Mouse (Mus musculus) embryonic facial prominence, embryonic 14.5 days (tissue): ENCODE measurements at regions not wholly inside any gene's neighbourhood (a gene's known extent, or its start where the extent isn't known, plus 50 kb on each side); places are given as distances from the start of the nearest gene placed in this dataset.

Source experiments
- ATAC-seq: fragments of 200-750 bp; cut with Nextera tagmentation; 2 replicates; pipeline ENCODE4 v1.8.0; 2017; ENCODE audit warnings: low read depth, moderate number of reproducible peaks, moderate TSS enrichment
- DNase-seq: peaks from one replicate; pipeline ENCODE4 v3.0.0-alpha.2; 2015; ENCODE audit warnings: low spot score
- H3K27ac ChIP-seq: fragments of 300-500 bp; sonication (generic); replicated peaks from 2 replicates; pipeline ENCODE4 v1.5.1; 2014; ENCODE audit warnings: low read depth, mild to moderate bottlenecking, low read length, moderate library complexity
- H3K27me3 ChIP-seq: fragments of 300-500 bp; sonication (generic); replicated peaks from 2 replicates; pipeline ENCODE4 v1.6.1; 2014; ENCODE audit warnings: low read length; ENCODE audit not compliant: control insufficient read depth, insufficient read depth
- H3K36me3 ChIP-seq: fragments of 300-500 bp; sonication (generic); 2 replicates; pipeline ENCODE4 v1.6.1; 2014; ENCODE audit warnings: low read length, mixed read lengths; ENCODE audit not compliant: control insufficient read depth, insufficient read depth
- H3K4me1 ChIP-seq: fragments of 300-500 bp; sonication (generic); 2 replicates; pipeline ENCODE4 v1.6.1; 2014; ENCODE audit warnings: antibody characterized with exemption, low read length; ENCODE audit not compliant: control insufficient read depth, insufficient read depth
- H3K4me2 ChIP-seq: fragments of 300-500 bp; sonication (generic); 2 replicates; pipeline ENCODE4 v1.6.1; 2014; ENCODE audit warnings: low read depth, mild to moderate bottlenecking, low read length, moderate library complexity, mixed read lengths
- H3K4me3 ChIP-seq: fragments of 300-500 bp; sonication (generic); 2 replicates; pipeline ENCODE4 v1.5.1; 2014; ENCODE audit warnings: low read depth, mild to moderate bottlenecking, low read length
- H3K9ac ChIP-seq: fragments of 300-500 bp; sonication (generic); 2 replicates; pipeline ENCODE4 v1.6.1; 2014; ENCODE audit warnings: low read depth, mild to moderate bottlenecking, low read length, moderate library complexity, mixed read lengths
- H3K9me3 ChIP-seq: fragments of 300-500 bp; sonication (generic); 2 replicates; pipeline ENCODE4 v1.6.1; 2016; ENCODE audit warnings: low read length; ENCODE audit not compliant: control insufficient read depth
- WGBS: fragments of 180-500 bp; shearing (Covaris S2); extraction: QIAGEN DNeasy Blood & Tissue Kit; methylation state at CpG from one replicate; pipeline ENCODE4 v1.1.7; 2014; 5-methylcytosine and 5-hydroxymethylcytosine counted together

- Histone ChIP-seq H3K9ac (no peak overlapping the region), H3K4me1 (no peaks in the 10 kb centered on the region), H3K36me3 (no peaks in the 10 kb centered on the region), H3K4me3 (no peak overlapping the region), H3K27ac (no peak overlapping the region), H3K4me2 (no peak overlapping the region), H3K27me3 (no peaks in the 10 kb centered on the region), H3K9me3 (no peaks in the 10 kb centered on the region)
- WGBS = 67% methylated on average over 3 of the region's 3 CpGs
- ATAC-seq (no peak), DNase-seq (no peak)
These were observed 355.5 kb downstream of the Anxa1 start for GRCm38 (mm10) chr19:20035223-20035622.

GRCm38 (mm10) chr19:20027667-20028282, 363.0 kb downstream of the Anxa1 start:
- H3K27me3 ChIP-seq = no peaks in the 10 kb centered on the region
- no peaks in the 10 kb centered on the region for H3K4me1 ChIP-seq
- H3K4me3 ChIP-seq = no peak overlapping the region
- DNase-seq = peak; percentile 6
- H3K4me2 ChIP-seq = no peak overlapping the region
- ATAC-seq = no peak
- 48% methylated on average over 11 of the region's 11 CpGs for WGBS
- H3K9ac ChIP-seq = no peak overlapping the region
- H3K27ac ChIP-seq = no peak overlapping the region
- no peaks in the 10 kb centered on the region for H3K9me3 ChIP-seq
- H3K36me3 ChIP-seq = no peaks in the 10 kb centered on the region

DNA sequence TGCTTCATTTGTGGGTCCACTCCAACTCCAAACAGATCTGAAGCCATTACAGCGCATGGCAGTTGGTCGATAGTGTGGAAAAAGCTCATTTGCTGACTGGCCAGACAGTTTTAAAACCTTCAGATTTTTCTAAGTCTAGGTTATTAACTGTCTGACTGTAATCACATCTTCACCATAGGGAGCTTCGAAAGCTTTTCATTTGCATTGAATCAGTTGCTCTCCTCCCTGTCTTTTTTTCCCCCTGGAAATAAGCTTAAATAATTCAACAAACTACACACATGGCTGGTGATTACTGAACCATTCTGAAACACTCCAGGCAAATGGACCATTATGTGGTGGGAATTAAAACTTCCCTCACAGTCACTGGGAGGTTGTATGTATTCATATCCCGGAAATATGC, 376.6 kb downstream of the Anxa1 start:
- H3K9me3 ChIP-seq = no peaks in the 10 kb centered on the region
- no peak overlapping the region for H3K9ac ChIP-seq
- ATAC-seq = no peak
- no peak for DNase-seq
- no peak overlapping the region for H3K4me3 ChIP-seq
- no peaks in the 10 kb centered on the region for H3K4me1 ChIP-seq
- H3K36me3 ChIP-seq = no peaks in the 10 kb centered on the region
- no peak overlapping the region for H3K4me2 ChIP-seq
- no peak overlapping the region for H3K27ac ChIP-seq
- WGBS = 79% methylated on average over 4 of the region's 4 CpGs
- H3K27me3 ChIP-seq = no peaks in the 10 kb centered on the region

DNA sequence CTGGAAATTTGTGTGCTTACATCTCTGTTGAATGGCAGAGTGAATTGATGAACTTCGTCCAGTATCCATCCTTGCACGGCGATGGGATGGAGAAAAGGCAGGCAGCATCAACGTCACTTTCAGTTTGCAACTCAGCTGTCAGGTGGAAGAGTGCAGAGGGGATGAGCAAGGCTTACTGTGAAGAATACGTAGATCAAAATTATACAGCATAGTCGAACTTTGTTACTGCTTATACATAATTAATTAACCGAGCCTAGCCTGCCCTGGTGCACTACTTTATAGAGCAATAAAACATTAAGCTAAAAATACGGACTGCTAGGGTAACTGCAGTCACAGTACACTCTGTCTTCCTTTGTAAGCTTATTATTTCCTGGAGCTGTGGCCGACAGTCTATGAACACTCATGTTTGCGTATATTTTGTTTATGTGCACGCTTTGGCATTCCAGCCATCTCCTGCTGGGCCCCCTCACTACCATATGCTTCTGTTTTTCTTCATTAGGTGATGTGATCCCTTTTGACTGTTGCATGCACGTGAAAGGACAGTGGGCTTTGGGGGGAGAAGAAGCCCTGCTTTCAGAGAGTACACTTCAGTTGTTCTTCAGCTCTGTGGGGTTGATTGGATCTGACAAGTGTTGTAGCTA, 380.8 kb downstream of the Anxa1 start:
- Histone ChIP-seq H3K4me1 (no peaks in the 10 kb centered on the region), H3K4me3 (no peak overlapping the region), H3K4me2 (peak overlapping the region; percentile 15; the same call in 1 of the 2 replicates), H3K27me3 (no peaks in the 10 kb centered on the region), H3K9me3 (no peaks in the 10 kb centered on the region), H3K27ac (no peak overlapping the region), H3K36me3 (no peaks in the 10 kb centered on the region), H3K9ac (no peak overlapping the region)
- DNase-seq = peak; percentile 73
- WGBS = 66% methylated on average over 12 of the region's 12 CpGs
- peak; percentile 88; the same call in 1 of the 2 replicates for ATAC-seq

GRCm38 (mm10) chr19:20005932-20006625, 384.7 kb downstream of the Anxa1 start:
- no peak overlapping the region for H3K9ac ChIP-seq
- H3K27ac ChIP-seq = no peak overlapping the region
- no peaks in the 10 kb centered on the region for H3K9me3 ChIP-seq
- H3K4me1 ChIP-seq = no peaks in the 10 kb centered on the region
- DNase-seq = peak; percentile 19
- WGBS = 58% methylated on average over 4 of the region's 4 CpGs
- no peak overlapping the region for H3K4me2 ChIP-seq
- no peaks in the 10 kb centered on the region for H3K36me3 ChIP-seq
- H3K27me3 ChIP-seq = no peaks in the 10 kb centered on the region
- no peak overlapping the region for H3K4me3 ChIP-seq
- no peak for ATAC-seq

DNA sequence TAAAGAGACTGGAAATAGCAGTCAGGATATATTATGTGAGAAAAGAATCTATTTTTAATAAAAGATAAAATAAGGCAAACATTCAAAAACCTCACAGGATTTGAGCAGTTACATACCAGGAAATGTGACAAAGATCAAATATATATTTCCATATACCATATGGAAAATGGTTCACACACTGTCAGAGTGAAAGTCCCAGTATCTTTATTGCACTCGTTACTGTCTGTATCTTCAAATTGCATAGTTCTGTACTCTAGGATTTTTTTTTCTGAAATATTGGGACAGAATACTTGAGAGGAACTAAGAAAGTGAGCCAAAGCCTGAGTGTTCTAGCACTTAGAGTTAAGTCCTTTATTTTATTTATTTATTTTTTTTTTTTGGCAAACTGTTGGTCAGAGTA, 403.5 kb downstream of the Anxa1 start:
- Histone ChIP-seq H3K4me2 (no peak overlapping the region), H3K9me3 (no peaks in the 10 kb centered on the region), H3K4me3 (no peak overlapping the region), H3K9ac (no peak overlapping the region), H3K4me1 (no peaks in the 10 kb centered on the region), H3K27me3 (no peaks in the 10 kb centered on the region), H3K27ac (no peak overlapping the region), H3K36me3 (no peaks in the 10 kb centered on the region)
- 87% methylated on average over 1 of the region's 1 CpGs for WGBS
- no peak for ATAC-seq
- no peak for DNase-seq

GRCm38 (mm10) chr19:19978816-19979215, 411.9 kb downstream of the Anxa1 start:
- no peaks in the 10 kb centered on the region for H3K4me1 ChIP-seq
- no peaks in the 10 kb centered on the region for H3K27me3 ChIP-seq
- no peaks in the 10 kb centered on the region for H3K36me3 ChIP-seq
- ATAC-seq = peak; percentile 18; the same call in 1 of the 2 replicates
- H3K9me3 ChIP-seq = no peaks in the 10 kb centered on the region
- H3K9ac ChIP-seq = no peak overlapping the region
- peak; percentile 54 for DNase-seq
- H3K4me2 ChIP-seq = no peak overlapping the region
- 73% methylated on average over 6 of the region's 6 CpGs for WGBS
- no peak overlapping the region for H3K27ac ChIP-seq
- H3K4me3 ChIP-seq = no peak overlapping the region

- ATAC-seq = peak; percentile 47; the same call in 1 of the 2 replicates
- WGBS = 36% methylated on average over 9 of the region's 9 CpGs
These were observed 413.0 kb downstream of the Anxa1 start for GRCm38 (mm10) chr19:19977609-19978259.

More at GRCm38 (mm10) chr19:19977609-19978259, 413.0 kb downstream of the Anxa1 start:
- Histone ChIP-seq H3K27me3 (no peaks in the 10 kb centered on the region), H3K9me3 (no peaks in the 10 kb centered on the region), H3K9ac (no peak overlapping the region), H3K4me1 (no peaks in the 10 kb centered on the region), H3K4me3 (no peak overlapping the region), H3K4me2 (no peak overlapping the region), H3K27ac (no peak overlapping the region), H3K36me3 (no peaks in the 10 kb centered on the region)
- DNase-seq = peak; percentile 52
